Mouse (Mus musculus): ENCODE measurements at regions not wholly inside any gene's neighbourhood (a gene's known extent, or its start where the extent isn't known, plus 50 kb on each side); places are given as distances from the start of the nearest gene placed in this dataset.

GRCm38 (mm10) chr10:109543301-109543700 is 532.5 kb upstream of the Syt1 start:
- 69% methylated on average over 1 of the region's 1 CpGs for WGBS
- no peak for DNase-seq
- H3K27ac ChIP-seq (ENCODE audit: low read depth): no peak overlapping the region
- H3K9ac ChIP-seq: no peak overlapping the region
- H3K4me1 ChIP-seq (ENCODE audit: insufficient read depth): no peaks in the 10 kb centered on the region
- no peaks in the 10 kb centered on the region for H3K36me3 ChIP-seq (ENCODE audit: insufficient read depth)
- H3K4me3 ChIP-seq (ENCODE audit: low read depth, low read length): no peak overlapping the region
- no peaks in the 10 kb centered on the region for H3K9me3 ChIP-seq (ENCODE audit: low read depth, low read length)
- no peak for TF ChIP-seq CTCF (IDR thresholded peaks at IDR 0.05; ENCODE audit: low read depth)
- no peaks in the 10 kb centered on the region for H3K27me3 ChIP-seq (ENCODE audit: insufficient read depth, low read length)
- no peak for ATAC-seq (ENCODE audit: insufficient read depth)
- H3K4me2 ChIP-seq: no peak overlapping the region

- WGBS: 82% methylated on average over 2 of the region's 2 CpGs
These were observed 529.4 kb upstream of the Syt1 start for GRCm38 (mm10) chr10:109540229-109540628.

GRCm38 (mm10) chr10:109528096-109528495 is 517.3 kb upstream of the Syt1 start:
- WGBS: 74% methylated on average over 2 of the region's 2 CpGs
- no peak overlapping the region for H3K9ac ChIP-seq
- ATAC-seq (ENCODE audit: insufficient read depth): no peak

More at GRCm38 (mm10) chr10:109540229-109540628, 529.4 kb upstream of the Syt1 start:
- Histone ChIP-seq H3K27ac (ENCODE audit: low read depth) (no peak overlapping the region), H3K4me3 (ENCODE audit: low read depth, low read length) (no peak overlapping the region), H3K36me3 (ENCODE audit: insufficient read depth) (no peaks in the 10 kb centered on the region), H3K27me3 (ENCODE audit: insufficient read depth, low read length) (no peaks in the 10 kb centered on the region), H3K9ac (no peak overlapping the region), H3K4me2 (no peak overlapping the region), H3K9me3 (ENCODE audit: low read depth, low read length) (no peaks in the 10 kb centered on the region), H3K4me1 (ENCODE audit: insufficient read depth) (no peaks in the 10 kb centered on the region)
- no peak for ATAC-seq (ENCODE audit: insufficient read depth)
- DNase-seq: no peak
- TF ChIP-seq CTCF (IDR thresholded peaks at IDR 0.05; ENCODE audit: low read depth): no peak

GRCm38 (mm10) chr10:109521681-109522080 is 510.9 kb upstream of the Syt1 start:
- H3K4me1 ChIP-seq (ENCODE audit: insufficient read depth): no peaks in the 10 kb centered on the region

More at GRCm38 (mm10) chr10:109528096-109528495, 517.3 kb upstream of the Syt1 start:
- Histone ChIP-seq H3K27ac (ENCODE audit: low read depth) (no peak overlapping the region), H3K4me1 (ENCODE audit: insufficient read depth) (no peaks in the 10 kb centered on the region), H3K27me3 (ENCODE audit: insufficient read depth, low read length) (no peaks in the 10 kb centered on the region), H3K9me3 (ENCODE audit: low read depth, low read length) (no peaks in the 10 kb centered on the region), H3K4me3 (ENCODE audit: low read depth, low read length) (no peak overlapping the region), H3K4me2 (no peak overlapping the region), H3K36me3 (ENCODE audit: insufficient read depth) (no peaks in the 10 kb centered on the region)
- no peak for DNase-seq
- TF ChIP-seq CTCF (IDR thresholded peaks at IDR 0.05; ENCODE audit: low read depth): no peak

GRCm38 (mm10) chr10:109517664-109518063 is 506.9 kb upstream of the Syt1 start:
- Histone ChIP-seq H3K9me3 (ENCODE audit: low read depth, low read length) (no peaks in the 10 kb centered on the region), H3K9ac (no peak overlapping the region), H3K4me1 (ENCODE audit: insufficient read depth) (no peaks in the 10 kb centered on the region), H3K36me3 (ENCODE audit: insufficient read depth) (no peaks in the 10 kb centered on the region), H3K4me3 (ENCODE audit: low read depth, low read length) (no peak overlapping the region), H3K4me2 (no peak overlapping the region), H3K27me3 (ENCODE audit: insufficient read depth, low read length) (no peaks in the 10 kb centered on the region), H3K27ac (ENCODE audit: low read depth) (no peak overlapping the region)
- WGBS: 71% methylated on average over 1 of the region's 1 CpGs
- TF ChIP-seq CTCF (IDR thresholded peaks at IDR 0.05; ENCODE audit: low read depth): no peak
- no peak for ATAC-seq (ENCODE audit: insufficient read depth)
- no peak for DNase-seq

More at GRCm38 (mm10) chr10:109521681-109522080, 510.9 kb upstream of the Syt1 start:
- Histone ChIP-seq H3K4me3 (ENCODE audit: low read depth, low read length) (no peak overlapping the region), H3K4me2 (no peak overlapping the region), H3K27ac (ENCODE audit: low read depth) (no peak overlapping the region), H3K9ac (no peak overlapping the region), H3K27me3 (ENCODE audit: insufficient read depth, low read length) (no peaks in the 10 kb centered on the region), H3K36me3 (ENCODE audit: insufficient read depth) (no peaks in the 10 kb centered on the region), H3K9me3 (ENCODE audit: low read depth, low read length) (no peaks in the 10 kb centered on the region)
- DNase-seq (no peak), ATAC-seq (ENCODE audit: insufficient read depth) (no peak)
- TF ChIP-seq CTCF (IDR thresholded peaks at IDR 0.05; ENCODE audit: low read depth): no peak
- WGBS: 54% methylated on average over 2 of the region's 2 CpGs

- no peak for TF ChIP-seq CTCF (IDR thresholded peaks at IDR 0.05; ENCODE audit: low read depth)
- Histone ChIP-seq H3K4me2 (no peak overlapping the region), H3K36me3 (ENCODE audit: insufficient read depth) (no peaks in the 10 kb centered on the region), H3K4me3 (ENCODE audit: low read depth, low read length) (no peak overlapping the region), H3K27ac (ENCODE audit: low read depth) (no peak overlapping the region), H3K27me3 (ENCODE audit: insufficient read depth, low read length) (no peaks in the 10 kb centered on the region), H3K9me3 (ENCODE audit: low read depth, low read length) (no peaks in the 10 kb centered on the region), H3K4me1 (ENCODE audit: insufficient read depth) (no peaks in the 10 kb centered on the region), H3K9ac (no peak overlapping the region)
- no peak for DNase-seq
- 66% methylated on average over 3 of the region's 3 CpGs for WGBS
- ATAC-seq (ENCODE audit: insufficient read depth): no peak
These were observed 504.4 kb upstream of the Syt1 start for GRCm38 (mm10) chr10:109515225-109515624.

- no peak for TF ChIP-seq CTCF (IDR thresholded peaks at IDR 0.05; ENCODE audit: low read depth)
- no peak overlapping the region for H3K4me3 ChIP-seq (ENCODE audit: low read depth, low read length)
- no peaks in the 10 kb centered on the region for H3K27me3 ChIP-seq (ENCODE audit: insufficient read depth, low read length)
- H3K9me3 ChIP-seq (ENCODE audit: low read depth, low read length): no peaks in the 10 kb centered on the region
- H3K4me2 ChIP-seq: no peak overlapping the region
- WGBS: 47% methylated on average over 1 of the region's 1 CpGs
- no peaks in the 10 kb centered on the region for H3K4me1 ChIP-seq (ENCODE audit: insufficient read depth)
- DNase-seq (no peak), ATAC-seq (ENCODE audit: insufficient read depth) (no peak)
- no peaks in the 10 kb centered on the region for H3K36me3 ChIP-seq (ENCODE audit: insufficient read depth)
- no peak overlapping the region for H3K9ac ChIP-seq
- no peak overlapping the region for H3K27ac ChIP-seq (ENCODE audit: low read depth)
These were observed 500.3 kb upstream of the Syt1 start for GRCm38 (mm10) chr10:109510917-109511715.
